Mouse (Mus musculus) embryo, embryonic 11.5 days (tissue): ENCODE results near the gene Zfp354b.

Experiments used
- DNase-seq: peaks from one replicate; pipeline ENCODE4 v3.0.0-alpha.2; 2012; ENCODE audit warnings: low read depth, low spot score

Zfp354b gene

DNA sequence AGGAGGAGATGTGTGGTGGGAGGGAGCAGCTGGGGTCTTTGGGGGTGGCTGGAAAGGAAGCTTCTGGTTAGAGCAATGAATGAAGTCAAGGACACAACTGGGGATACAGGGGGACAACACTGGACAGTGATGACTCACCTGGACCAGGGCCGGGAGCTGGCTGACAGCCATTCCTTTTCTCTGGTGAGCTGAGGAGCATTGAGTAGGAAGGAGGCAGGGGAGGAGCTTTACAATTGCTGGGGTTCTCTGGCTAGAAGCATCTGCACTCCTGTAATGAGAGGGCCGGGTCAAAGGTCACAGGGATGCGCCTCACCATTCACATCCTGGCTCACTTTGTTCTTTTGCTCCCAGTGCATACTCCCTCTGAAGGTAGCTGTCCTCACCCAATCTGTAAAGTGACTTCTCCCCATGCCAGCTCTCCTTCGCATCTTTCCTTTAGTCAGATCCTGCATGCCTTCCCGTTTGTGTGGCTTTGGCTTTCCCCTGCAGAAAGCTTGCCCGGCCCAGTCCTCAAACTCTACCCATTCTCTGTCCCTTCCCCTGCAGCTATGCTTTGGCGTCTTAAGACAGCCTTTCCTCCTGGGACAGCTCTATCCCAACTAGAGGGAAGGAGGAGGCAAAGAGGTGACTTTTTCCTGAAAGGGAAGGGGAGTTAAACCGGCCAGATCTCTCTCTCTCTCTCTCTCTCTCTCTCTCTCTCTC is 45.1 kb downstream of the Zfp354b start:
- DNase-seq, result no peak

DNA sequence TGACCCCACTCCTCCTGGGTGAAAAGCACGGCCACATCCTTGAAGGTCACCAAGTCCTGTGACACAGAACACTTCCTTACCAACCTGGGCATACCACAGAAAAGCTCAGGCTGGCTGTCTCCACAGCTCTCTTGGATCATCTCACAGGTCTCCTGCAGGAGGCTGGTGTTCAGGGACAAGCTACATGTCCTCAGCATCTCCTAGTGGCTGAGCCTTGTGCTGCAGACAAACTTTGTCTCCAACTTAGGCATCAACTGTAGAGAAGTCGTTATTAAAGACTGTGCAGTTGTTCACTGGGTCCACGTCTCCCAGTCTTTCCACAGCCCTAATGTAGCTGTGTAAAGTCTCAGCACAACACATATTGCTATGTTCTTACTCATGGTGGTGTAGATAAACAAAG is 47.7 kb downstream of the Zfp354b start:
- no peak for DNase-seq

DNA sequence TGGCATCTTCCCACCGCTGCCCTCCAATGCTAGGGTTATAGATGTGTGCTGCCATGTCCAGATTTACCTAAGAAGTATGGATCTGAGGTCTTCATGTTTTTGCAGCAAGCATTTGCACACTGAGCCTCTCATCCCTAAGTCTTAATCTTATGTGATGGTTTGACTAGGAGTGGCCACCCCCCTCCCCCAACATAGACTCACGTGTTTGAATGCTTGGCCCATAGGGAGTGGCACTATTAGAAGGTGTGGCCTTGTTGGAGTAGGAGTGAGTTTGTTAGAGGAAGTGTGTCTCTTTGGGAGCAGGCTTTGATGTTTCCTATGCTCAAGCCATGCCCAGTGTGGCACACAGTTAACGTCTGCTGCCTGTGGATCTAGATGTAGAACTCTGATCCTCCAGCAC is 52.8 kb downstream of the Zfp354b start:
- DNase-seq, result no peak
